Mouse (Mus musculus): Measurements from ENCODE around the gene Taar8c. TPM values are rescaled to one million over a fixed set of nuclear protein-coding genes. Genes with fewer than 3 reads are reported as not detected.
"Not testable (repeated sequence)": the region's sequence is repeated elsewhere in the genome, so short reads cannot be mapped to it uniquely, and the experiment has no call there.

Gene Taar8c
- polyA plus RNA-seq, 1 experiment = 0.15 TPM

- Histone ChIP-seq H3K36me3 (ENCODE audit: control insufficient read depth, insufficient read depth, low read length) (no peaks in the 10 kb centered on the region), H3K4me1 (ENCODE audit: control insufficient read depth, insufficient read depth, insufficient read length) (no peaks in the 10 kb centered on the region), H3K27ac (ENCODE audit: insufficient read depth, low read length) (no peak within 1 kb of the TSS), H3K27me3 (ENCODE audit: control insufficient read depth, insufficient read depth, low read length) (no peaks in the 10 kb centered on the region), H3K4me3 (ENCODE audit: extremely low read depth, insufficient read depth, insufficient read length) (no peak within 1 kb of the TSS)
- TF ChIP-seq POLR2A (IDR thresholded peaks at IDR 0.05; ENCODE audit: low read depth, low read length) = no peak
- 65% methylated on average over 2 of the region's 2 CpGs for WGBS
- no peak for DNase-seq (ENCODE audit: low read depth in 1 of 2, low spot score in 2 of 2)
Measured at GRCm38 (mm10) chr10:24092194-24092593, 9.5 kb downstream of the Taar8c start, which contains the start of gene Taar8b. Gene Taar8b, minus strand, starts transcription at chr10:24092294.

- Histone ChIP-seq H3K36me3 (ENCODE audit: control insufficient read depth, insufficient read depth, low read length) (no peaks in the 10 kb centered on the region), H3K27ac (ENCODE audit: insufficient read depth, low read length) (no peak overlapping the region), H3K4me3 (ENCODE audit: extremely low read depth, insufficient read depth, insufficient read length) (no peak overlapping the region), H3K4me1 (ENCODE audit: control insufficient read depth, insufficient read depth, insufficient read length) (no peaks in the 10 kb centered on the region), H3K27me3 (ENCODE audit: control insufficient read depth, insufficient read depth, low read length) (no peaks in the 10 kb centered on the region)
- TF ChIP-seq CTCF (IDR thresholded peaks at IDR 0.05; ENCODE audit: extremely low read depth, insufficient read depth, insufficient read length, insufficient replicate concordance) = no peak
- no peak for TF ChIP-seq POLR2A (IDR thresholded peaks at IDR 0.05; ENCODE audit: low read depth, low read length)
- no peak for DNase-seq (ENCODE audit: low read depth in 1 of 2, low spot score in 2 of 2)
- WGBS = 89% methylated on average over 2 of the region's 2 CpGs
Measured at GRCm38 (mm10) chr10:24087168-24087567, 14.5 kb downstream of the Taar8c start.

GRCm38 (mm10) chr10:24086555-24086954 is 15.2 kb downstream of the Taar8c start:
- no peak overlapping the region for H3K27ac ChIP-seq (ENCODE audit: insufficient read depth, low read length)
- 57% methylated on average over 5 of the region's 5 CpGs for WGBS

GRCm38 (mm10) chr10:24085936-24086335 is 15.8 kb downstream of the Taar8c start:
- no peaks in the 10 kb centered on the region for H3K27me3 ChIP-seq (ENCODE audit: control insufficient read depth, insufficient read depth, low read length)
- H3K4me3 ChIP-seq (ENCODE audit: extremely low read depth, insufficient read depth, insufficient read length) = no peak overlapping the region
- TF ChIP-seq CTCF (IDR thresholded peaks at IDR 0.05; ENCODE audit: extremely low read depth, insufficient read depth, insufficient read length, insufficient replicate concordance) (no peak), POLR2A (IDR thresholded peaks at IDR 0.05; ENCODE audit: low read depth, low read length) (no peak)
- H3K27ac ChIP-seq (ENCODE audit: insufficient read depth, low read length) = no peak overlapping the region
- no peaks in the 10 kb centered on the region for H3K36me3 ChIP-seq (ENCODE audit: control insufficient read depth, insufficient read depth, low read length)
- no peaks in the 10 kb centered on the region for H3K4me1 ChIP-seq (ENCODE audit: control insufficient read depth, insufficient read depth, insufficient read length)
- WGBS = 90% methylated on average over 5 of the region's 5 CpGs
- no peak for DNase-seq (ENCODE audit: low read depth in 1 of 2, low spot score in 2 of 2)

More at GRCm38 (mm10) chr10:24086555-24086954, 15.2 kb downstream of the Taar8c start:
- DNase-seq (ENCODE audit: low read depth in 1 of 2, low spot score in 2 of 2) = no peak
- Histone ChIP-seq H3K4me1 (ENCODE audit: control insufficient read depth, insufficient read depth, insufficient read length) (no peaks in the 10 kb centered on the region), H3K27me3 (ENCODE audit: control insufficient read depth, insufficient read depth, low read length) (no peaks in the 10 kb centered on the region), H3K4me3 (ENCODE audit: extremely low read depth, insufficient read depth, insufficient read length) (no peak overlapping the region), H3K36me3 (ENCODE audit: control insufficient read depth, insufficient read depth, low read length) (no peaks in the 10 kb centered on the region)
- TF ChIP-seq POLR2A (IDR thresholded peaks at IDR 0.05; ENCODE audit: low read depth, low read length) = no peak
- TF ChIP-seq CTCF (IDR thresholded peaks at IDR 0.05; ENCODE audit: extremely low read depth, insufficient read depth, insufficient read length, insufficient replicate concordance) = no peak

GRCm38 (mm10) chr10:24080166-24080565 is 21.5 kb downstream of the Taar8c start:
- Histone ChIP-seq H3K36me3 (ENCODE audit: control insufficient read depth, insufficient read depth, low read length) (no peaks in the 10 kb centered on the region), H3K4me1 (ENCODE audit: control insufficient read depth, insufficient read depth, insufficient read length) (no peaks in the 10 kb centered on the region), H3K4me3 (ENCODE audit: extremely low read depth, insufficient read depth, insufficient read length) (no peak overlapping the region), H3K27ac (ENCODE audit: insufficient read depth, low read length) (no peak overlapping the region), H3K27me3 (ENCODE audit: control insufficient read depth, insufficient read depth, low read length) (no peaks in the 10 kb centered on the region)
- WGBS = 32% methylated on average over 3 of the region's 3 CpGs
- peak in 1 of 2 experiments; percentile 4 for DNase-seq (ENCODE audit: low read depth in 1 of 2, low spot score in 2 of 2)
- TF ChIP-seq CTCF (IDR thresholded peaks at IDR 0.05; ENCODE audit: extremely low read depth, insufficient read depth, insufficient read length, insufficient replicate concordance) = no peak

- not testable (repeated sequence) for H3K4me1 ChIP-seq (ENCODE audit: control insufficient read depth, insufficient read depth, insufficient read length); H3K4me3 ChIP-seq (ENCODE audit: extremely low read depth, insufficient read depth, insufficient read length); H3K27ac ChIP-seq (ENCODE audit: insufficient read depth, low read length); DNase-seq (ENCODE audit: low read depth in 1 of 2, low spot score in 2 of 2); H3K27me3 ChIP-seq (ENCODE audit: control insufficient read depth, insufficient read depth, low read length); H3K36me3 ChIP-seq (ENCODE audit: control insufficient read depth, insufficient read depth, low read length)
- 87% methylated on average over 2 of the region's 4 CpGs for WGBS
Measured at GRCm38 (mm10) chr10:24076200-24076599, 25.5 kb downstream of the Taar8c start, which contains the start of gene Taar8a. Gene Taar8a, plus strand, starts transcription at chr10:24076500.

GRCm38 (mm10) chr10:24074751-24075150 is 27.0 kb downstream of the Taar8c start:
- not testable (repeated sequence) for DNase-seq (ENCODE audit: low read depth in 1 of 2, low spot score in 2 of 2); H3K4me3 ChIP-seq (ENCODE audit: extremely low read depth, insufficient read depth, insufficient read length)
- WGBS = 53% methylated on average over 2 of the region's 2 CpGs

More at GRCm38 (mm10) chr10:24074751-24075150, 27.0 kb downstream of the Taar8c start:
- not testable (repeated sequence) for H3K36me3 ChIP-seq (ENCODE audit: control insufficient read depth, insufficient read depth, low read length); H3K27ac ChIP-seq (ENCODE audit: insufficient read depth, low read length); H3K27me3 ChIP-seq (ENCODE audit: control insufficient read depth, insufficient read depth, low read length); H3K4me1 ChIP-seq (ENCODE audit: control insufficient read depth, insufficient read depth, insufficient read length)

Data from spleen, adult 2 months (tissue).